Mouse (Mus musculus) adrenal gland, adult (tissue): Measurements from ENCODE around the gene Tgfb2.

ENCODE experiments used
- DNase-seq, 2 experiments: peaks; one replicate each; pipeline ENCODE4 v3.0.0; 2022 to 2023; ENCODE audit warnings: low spot score in 1 of 2; ENCODE audit not compliant: inconsistent age in 2 of 2

Gene Tgfb2

DNA sequence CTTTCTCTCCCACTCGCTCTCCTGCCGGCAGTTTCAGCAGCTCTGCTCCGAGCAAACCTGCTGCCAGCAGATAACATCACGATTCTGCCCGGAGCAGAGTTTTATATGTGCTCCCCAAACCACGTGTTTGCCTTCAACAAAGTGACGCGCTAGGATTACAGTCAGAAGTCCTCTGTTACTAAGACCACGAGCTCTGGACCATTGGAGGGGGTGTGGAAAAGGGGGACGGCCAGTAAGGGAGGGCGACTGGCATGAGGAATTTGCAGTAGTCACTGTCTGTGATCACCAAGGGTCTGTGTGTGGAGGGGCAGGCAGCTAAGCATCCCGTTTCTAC is at the start of gene Tgfb2:
Gene Tgfb2, minus strand, starts transcription at position 75 of the 334 bp plus-strand sequence.
- DNase-seq: peak; percentile 14 to 54

DNA sequence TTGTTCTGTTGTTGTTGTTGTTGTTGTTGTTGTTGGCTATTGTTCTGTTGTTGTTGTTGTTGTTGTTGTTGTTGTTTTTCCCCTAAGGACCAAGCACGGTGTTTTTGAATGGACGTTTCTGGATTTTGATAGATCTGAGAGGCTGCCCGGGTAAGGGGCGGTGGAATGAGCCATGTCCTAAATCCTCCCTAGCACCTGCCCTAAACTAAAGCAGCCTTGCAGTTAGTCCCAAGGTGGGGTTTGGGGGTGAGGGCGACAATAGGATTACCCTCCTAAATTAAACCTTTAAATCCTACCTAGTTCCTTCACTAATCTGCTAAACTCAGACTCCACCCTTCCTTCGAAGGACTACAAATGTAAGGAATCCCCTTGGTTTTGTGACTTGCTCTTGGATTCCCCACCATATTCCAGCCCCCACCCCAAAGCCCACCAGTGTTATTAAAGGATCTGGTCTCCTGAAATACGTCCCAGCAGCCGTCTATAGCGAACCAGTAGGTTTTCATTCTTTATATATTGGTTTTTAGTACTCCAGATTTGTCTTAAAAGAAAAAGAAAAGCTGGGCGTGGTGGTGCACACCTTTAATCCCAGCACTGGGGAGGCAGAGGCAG is 44.0 kb upstream of the Tgfb2 start:
- no peak for DNase-seq

DNA sequence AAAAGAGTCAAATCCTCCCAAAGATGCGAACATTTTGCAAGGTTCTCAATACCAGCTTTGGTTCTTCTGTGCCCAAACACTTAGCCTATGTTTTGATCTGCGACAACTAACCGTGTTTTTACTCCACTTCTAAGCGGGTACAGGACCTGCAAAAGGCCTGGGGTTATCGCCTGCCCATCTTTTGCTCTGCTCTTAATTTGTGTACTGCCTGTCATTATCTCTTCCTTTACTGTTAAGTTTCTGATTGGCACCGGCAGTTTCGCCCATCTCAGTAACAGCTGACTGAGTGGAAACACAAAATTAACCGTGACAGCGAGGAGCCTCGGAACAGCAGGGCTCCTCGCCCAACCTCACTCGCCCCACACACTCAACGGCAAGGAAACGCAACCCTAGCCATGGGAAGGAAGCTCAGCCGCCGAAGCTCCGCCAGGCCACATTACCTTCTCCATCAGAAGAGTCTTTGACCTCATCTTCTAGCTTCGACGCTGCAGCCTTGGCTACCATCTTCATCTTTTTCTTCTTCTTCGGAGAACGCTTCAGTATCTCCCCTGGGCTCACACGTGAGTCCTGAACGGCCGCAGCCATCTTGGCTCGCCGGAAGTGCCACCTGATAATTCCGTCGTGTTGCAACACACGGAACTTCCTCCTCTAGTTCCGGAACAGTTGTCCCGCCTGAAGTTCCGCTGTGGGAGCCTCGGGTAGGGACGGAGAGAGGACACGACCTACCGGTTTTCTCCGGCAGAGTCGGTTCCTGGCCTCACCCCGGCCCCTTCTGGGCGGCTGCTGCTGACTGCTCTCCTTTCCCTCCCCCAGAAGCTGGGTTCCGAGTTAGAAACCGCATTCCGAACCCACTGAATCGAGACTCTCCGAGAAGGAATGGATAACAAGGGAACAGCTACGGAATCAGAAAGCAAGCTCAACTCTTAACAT is 43.2 kb upstream of the Tgfb2 start, which contains the start of gene Rrp15:
Gene Rrp15, minus strand, starts transcription at position 635 of the 930 bp plus-strand sequence.
- DNase-seq: peak; percentile 85 to 95

DNA sequence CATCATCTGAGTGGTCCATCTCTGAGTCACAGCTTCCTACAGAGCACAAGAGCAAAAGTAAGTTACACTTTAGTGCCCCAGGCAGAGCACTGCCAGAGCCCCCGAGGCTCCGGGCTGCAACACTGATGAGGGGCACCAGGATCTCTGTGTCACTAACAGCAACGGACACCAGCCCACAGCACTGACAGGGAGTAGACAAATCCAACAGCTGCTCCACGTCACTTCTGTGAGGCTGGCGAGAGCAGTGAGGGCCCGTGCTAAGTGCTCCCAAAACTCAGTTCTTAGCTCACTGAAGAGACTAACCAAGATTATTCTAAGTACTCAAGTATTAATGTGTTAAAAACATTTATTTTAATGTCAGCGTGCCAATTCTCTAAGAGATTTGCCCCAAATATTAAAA is 34.0 kb upstream of the Tgfb2 start:
- no peak for DNase-seq

DNA sequence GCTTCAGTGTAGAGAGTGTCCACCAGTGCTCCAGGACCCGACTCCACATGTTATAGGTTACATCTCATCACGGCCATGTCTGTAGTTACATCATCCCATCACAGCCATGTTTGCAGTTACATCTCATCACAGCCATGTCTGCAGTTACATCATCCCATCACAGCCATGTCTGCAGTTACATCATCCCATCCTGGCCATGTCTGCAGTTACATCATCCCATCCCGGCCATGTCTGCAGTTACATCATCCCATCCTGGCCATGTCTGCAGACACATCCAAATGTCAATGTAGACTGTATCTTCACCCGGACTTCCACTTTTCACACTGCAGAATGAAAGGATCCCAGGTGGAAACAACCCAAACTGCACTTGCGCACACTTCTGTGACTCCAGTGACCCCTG is 29.7 kb upstream of the Tgfb2 start:
- DNase-seq: no peak

DNA sequence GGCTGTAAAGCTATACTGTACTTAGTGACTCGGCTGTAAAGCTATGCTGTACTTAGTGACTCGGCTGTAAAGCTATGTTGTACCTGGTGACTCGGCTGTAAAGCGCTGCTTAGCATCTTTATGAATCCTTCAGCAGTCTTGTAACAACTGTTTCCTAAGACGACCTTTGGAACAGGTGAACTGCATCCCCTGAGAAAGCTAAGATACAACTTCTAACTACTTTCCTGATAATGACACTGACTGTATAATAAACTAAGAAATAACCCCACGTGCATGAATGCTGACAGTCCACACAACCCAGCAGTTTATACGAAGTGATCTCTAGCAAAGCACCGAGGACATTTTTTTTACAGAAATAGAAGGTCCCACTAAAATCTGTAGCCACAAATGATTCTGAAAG is 27.3 kb upstream of the Tgfb2 start:
- DNase-seq: no peak

DNA sequence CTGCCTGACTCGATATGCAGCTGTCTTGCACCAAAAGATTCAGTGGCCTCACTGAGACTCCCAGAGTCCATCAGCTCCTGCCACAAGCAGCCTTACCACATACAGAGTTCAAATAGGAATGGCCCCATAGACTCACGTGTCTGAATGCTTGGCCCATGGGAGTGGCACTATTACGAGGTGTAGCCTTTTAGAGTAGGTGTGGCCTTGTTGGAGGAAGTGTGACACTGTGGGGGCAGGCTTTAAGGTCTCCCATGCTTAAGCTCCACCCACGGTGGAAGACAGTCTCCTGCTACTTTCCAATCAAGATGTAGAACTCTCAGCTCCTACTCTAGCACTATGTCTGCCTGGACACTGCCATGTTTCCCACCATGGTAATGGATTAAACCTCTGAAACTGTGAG is 23.0 kb upstream of the Tgfb2 start:
- DNase-seq: no peak

DNA sequence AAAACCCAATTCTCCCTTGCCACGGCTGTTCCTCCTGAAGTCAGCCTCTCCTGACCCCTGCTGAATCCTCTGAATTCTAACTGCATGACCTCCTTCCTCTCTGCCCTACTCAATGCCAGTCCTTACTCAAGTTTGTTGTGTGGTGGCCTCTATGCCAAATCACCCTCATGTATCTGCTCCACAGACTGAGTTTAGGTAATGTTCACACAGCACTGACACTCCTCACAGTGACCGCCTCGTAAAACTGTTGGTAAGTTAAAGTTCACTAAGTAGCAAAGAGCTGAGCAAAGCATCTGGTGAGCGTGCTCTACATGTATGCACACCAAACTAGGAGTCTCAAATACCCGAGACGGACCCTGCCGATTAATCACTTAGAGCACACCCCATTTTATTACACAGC is 20.3 kb upstream of the Tgfb2 start:
- no peak for DNase-seq

DNA sequence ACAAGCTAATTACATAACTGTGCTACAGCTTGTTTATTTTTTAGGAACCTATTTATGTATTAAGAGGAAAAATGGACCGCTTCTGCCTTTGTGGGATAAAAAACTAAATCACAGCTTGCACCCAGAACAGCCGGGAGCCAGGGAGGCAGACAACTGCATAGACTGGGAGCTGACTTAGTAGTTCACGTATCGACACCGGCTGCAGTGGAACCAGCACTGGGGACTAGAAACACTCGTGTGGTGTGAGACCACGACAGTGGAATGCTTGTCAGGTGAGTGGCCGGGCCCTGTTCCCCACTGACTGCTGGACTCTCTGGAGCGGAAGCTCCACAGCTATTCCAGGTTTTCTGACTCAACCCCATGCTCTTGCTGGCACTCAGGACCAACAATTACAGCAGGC is 16.5 kb upstream of the Tgfb2 start:
- DNase-seq: no peak

DNA sequence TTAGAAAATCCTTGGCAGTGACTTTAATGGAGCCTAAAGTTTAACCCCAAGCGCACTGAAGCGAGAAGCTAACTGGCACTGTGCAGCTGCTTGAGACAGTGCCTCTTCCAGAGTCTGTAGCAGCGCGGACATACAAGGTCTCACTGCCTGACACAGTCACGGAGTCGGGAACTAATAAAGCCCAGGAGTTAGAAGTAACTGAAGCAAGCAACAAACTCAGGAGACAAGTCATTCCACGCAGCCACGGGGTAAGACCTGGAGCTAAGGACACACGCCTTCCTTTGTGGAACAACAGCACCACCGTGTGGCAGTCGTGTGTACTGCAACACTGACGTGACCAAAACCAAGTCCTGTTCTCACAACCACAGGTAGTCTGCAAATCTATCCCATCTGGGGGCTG is 16.1 kb upstream of the Tgfb2 start:
- DNase-seq: peak; percentile 73 to 92

DNA sequence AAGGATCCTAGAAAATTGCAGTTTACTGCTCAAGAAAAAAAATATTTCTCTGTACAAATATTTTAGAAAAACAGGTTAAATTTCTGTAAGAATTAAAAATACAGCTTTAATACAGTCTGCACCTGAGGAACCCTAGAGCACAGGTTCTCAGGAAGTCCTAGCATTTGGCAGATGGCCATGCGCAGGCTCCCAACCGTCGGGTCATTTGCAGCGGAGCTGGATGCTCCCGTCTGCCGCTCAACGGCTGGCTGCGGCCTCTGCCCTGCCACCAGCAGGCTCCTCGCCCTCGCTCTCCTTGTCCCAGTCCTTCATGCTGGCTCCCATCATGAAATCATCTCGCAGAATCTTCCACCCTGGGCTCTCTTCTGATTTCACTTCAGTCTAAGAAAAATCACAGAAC is 15.4 kb upstream of the Tgfb2 start:
- no peak for DNase-seq

DNA sequence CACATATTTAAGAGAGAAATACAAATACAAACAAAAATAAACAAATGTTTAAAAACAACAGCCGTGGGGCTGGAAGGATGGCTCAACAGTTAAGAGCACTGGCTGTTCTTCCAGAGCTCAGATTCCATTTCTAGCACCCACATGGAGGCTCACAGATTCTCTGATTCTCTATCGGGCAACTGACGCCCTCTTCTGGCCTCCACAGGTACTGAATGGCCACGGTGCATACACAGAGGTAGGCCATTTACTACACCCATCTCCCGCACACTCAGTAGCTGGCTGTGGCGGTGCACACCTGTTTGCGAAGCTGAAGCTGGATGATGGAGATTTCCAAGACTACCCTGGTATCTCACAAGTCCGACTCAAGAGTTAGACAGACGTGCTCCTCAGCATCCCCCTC is 13.9 kb upstream of the Tgfb2 start:
- DNase-seq: no peak

DNA sequence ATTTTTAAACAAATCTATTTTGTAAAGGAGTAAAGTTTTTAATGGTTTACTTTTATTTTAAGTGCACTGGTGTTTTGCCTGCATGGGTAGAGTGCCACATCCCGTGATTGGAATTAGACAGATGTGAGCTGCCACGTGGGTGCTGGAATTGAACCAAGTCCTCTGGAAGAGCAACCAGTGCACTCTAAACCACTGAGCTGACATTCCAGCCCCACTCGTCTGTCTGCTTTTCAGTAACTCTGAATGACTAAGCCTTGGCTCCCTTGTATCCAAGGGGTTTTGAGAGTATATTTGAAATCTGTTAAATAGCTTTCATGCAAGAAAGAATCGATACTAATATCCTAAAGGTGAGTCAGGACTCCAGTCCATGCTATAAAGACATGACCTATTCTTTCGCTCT is 13.1 kb upstream of the Tgfb2 start:
- no peak for DNase-seq

DNA sequence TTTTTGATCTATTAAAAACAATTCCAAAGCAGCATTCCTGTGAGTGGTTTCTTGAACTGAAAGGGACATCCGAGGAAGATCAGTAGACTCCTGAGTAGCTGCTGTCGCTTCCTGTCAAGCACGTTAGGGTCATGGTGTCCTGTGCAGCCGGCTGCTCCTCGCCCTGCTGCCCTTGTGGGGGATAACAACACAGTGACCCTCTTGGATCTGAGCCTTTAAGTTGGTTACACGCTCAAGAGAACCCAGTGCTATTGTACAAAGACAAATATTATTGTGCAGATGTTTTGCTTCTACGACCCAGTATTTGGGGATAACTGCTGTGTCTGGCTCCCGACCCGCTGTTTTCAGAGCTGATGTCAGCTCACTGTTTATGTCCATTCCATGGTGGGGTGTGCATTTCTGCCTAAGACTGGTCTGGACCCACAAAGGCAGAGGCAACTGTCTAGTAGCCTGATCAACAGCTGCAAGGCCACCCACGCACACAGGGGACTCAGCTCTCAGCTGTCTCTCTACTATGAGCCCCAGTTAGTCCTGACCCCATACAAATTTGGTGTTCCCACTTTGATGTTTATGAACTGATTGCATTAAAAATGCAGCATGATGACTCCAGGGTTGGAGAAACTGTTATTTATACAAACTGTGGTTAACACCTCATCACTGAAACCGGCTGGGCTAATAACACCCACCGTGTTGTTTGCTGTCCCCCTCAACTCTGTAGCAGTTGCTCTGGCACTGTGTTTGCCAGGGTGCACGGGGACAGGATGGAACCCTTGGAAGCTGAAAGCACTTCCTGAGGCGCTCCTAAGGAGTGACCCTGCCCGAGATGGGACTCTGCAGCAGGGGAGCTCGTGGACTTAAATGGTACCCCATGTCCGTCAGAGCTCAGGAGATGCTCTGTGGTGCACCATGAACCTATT is 9.4 kb upstream of the Tgfb2 start:
- DNase-seq: no peak

DNA sequence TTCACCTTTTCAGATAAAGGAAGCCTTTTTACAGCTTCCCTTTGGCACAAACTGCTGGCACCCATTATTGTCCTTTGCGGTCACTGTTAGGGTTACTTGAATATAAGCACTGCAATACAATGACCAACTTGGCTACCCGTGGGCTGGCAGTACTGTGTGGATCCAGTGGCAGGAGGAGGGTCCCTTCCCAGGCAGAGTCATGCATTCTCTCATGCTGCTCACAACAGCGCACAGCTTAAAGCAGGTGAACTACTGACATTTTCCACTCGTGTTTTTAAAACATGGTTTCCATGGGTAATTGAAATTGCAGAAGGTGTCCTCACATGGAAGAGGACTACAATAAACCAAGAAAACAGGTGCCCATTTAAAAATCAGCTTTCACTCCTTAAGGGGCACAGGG is 8.4 kb upstream of the Tgfb2 start:
- no peak for DNase-seq

DNA sequence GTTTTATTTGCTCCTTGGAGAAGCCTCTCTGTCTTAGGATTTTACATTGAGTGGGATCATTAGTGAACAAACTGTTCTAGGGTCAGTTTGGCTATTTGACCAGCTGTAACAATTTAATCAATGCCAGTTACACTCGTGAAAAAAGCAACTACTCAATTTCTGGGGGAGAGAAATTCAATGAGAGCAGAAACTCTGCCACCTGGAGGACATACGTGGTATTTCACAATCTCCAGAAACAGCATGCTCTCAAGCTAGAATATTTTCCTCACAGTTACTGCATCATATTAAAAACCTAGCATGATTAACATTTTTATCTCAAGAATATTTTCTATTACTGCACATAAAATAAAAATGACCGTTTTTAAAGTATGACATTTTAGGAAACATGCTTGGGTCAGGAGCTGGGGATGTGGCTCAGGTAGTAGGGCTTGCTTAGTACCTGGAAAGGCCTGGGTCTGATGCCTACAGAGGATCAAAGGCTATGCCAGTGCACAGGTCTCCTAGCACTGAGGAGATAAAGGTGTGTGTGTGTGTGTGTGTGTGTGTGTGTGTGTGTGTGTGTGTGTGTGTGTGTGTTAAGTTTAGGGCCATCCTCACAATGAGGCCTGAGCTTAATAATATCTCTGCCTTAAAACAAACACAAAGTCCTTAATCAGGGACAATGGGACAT is 7.1 kb upstream of the Tgfb2 start:
- DNase-seq: peak in 1 of 2 experiments; percentile 63

DNA sequence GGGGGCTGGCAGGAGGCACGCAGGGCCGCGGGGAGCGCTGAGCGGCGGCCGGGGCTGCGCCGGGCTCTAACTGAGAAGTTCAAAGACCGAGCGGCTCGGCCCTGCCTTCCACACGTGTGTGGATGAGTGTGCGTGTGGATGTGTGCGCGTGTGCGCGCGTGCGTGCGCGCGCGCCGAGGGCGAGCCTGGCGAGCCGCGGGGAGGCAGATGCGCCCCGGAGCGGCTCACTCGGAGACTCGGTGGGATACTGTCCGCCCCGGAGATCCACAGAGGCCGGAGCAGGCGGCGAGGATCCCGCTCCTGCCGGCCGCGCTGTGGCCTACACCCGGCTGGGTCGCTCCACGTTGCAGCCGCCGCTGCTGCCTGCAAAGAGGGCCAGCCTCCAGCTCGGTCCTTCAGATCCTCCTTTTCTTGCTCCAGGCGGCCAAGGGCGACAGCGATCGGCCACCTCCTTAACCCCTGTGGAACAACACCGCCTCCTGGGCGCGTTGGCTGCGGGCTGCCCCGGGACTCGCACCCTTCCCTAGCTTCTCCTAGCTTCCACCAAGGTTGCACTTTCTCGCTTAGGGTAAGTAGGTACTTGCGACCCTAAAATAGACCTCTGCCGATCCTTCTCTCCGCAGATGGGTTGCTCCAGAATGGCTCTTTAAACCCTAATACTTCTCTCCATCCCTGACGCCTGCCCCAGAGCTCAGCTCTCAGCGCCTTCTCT is 430 bp downstream of the Tgfb2 start:
- peak; percentile 62 to 86 for DNase-seq

DNA sequence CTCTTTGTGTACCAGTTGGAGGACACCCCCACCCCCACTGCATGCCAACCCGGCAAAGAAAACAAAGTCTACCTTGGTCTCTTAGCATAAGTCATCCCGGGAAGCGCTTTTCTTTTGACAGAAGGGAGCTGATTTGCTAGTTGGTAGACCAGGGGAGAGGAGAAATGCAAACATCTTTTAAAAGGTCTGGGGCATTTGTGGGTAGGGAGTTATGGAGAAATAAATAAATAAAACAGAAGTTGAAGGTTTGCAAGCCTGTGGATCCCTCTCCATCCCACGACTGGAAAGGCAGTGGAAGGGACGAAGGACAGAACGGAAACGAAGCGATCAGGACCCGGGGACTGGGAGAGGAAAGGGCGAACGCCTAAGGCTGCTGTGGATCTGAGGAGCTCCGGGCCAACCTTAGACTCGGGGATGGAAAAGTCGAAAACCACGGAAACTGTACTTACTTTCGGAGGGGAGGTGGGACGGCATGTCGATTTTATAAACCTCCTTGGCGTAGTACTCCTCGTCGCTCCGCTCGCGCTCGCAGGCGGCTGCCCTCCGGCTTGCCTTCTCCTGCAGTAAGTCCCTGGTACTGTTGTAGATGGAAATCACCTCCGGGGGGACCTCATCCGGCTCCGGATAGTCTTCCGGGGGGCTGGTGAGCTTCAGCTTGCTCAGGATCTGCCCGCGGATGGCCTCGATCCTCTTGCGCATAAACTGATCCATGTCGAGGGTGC is 1.6 kb downstream of the Tgfb2 start:
- DNase-seq: peak; percentile 32 to 76

DNA sequence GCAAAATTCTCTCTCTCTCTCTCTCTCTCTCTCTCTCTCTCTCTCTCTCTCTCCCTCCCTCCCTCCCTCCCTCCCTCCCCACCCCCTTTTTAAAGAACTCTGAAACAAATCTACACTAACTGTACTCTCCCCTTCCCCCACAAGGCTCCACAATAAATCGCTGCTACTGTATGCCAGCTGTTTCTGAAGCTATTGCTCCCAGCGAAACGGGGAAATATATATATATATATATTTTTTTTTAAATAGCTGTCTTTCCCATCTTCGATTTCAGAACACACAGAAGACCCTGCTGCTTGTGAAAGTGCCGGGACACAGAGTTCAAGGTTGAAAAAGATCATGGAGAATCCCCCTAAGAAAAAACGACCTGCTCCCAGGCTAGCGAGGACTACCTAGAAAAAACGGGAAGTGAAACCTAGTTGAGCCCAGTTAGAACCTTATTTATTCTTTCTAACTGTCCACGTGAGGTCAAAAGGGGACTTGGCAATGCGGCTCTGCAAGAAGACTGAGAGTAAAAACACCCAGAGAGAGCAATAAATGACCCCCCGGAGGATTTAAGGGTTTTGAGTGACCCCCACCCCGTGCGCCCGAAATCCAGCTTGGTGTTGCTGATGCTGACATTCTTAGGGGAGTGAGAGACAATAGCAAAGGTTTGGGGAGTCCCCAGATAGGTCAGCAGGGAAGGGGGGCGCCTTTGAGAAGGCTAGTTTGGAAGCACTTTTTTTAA is 2.4 kb downstream of the Tgfb2 start:
- peak; percentile 12 to 37 for DNase-seq
